Mouse (Mus musculus) CH12.LX (cell line): Measurements from ENCODE around the gene Npas3. TPM values are rescaled to one million over a fixed set of nuclear protein-coding genes. Genes with fewer than 3 reads are reported as not detected.

ENCODE experiments used
- DNase-seq: peaks from one replicate; pipeline ENCODE4 v3.0.0-alpha.2; 2013; ENCODE audit errors: extremely low read depth
- H3K27ac ChIP-seq: 2 replicates; pipeline ENCODE4 v1.5.1; 2012; ENCODE audit warnings: low read depth, mild to moderate bottlenecking, control low read depth, moderate library complexity; ENCODE audit not compliant: insufficient read depth
- H3K27me3 ChIP-seq: replicated peaks from 2 replicates; pipeline ENCODE3; 2012; ENCODE audit warnings: inconsistent platforms
- H3K36me3 ChIP-seq, 2 experiments: replicated peaks in 1 of 2; 2 replicates each; pipeline versions ENCODE3 to v1.6.1; 2012; ENCODE audit warnings: inconsistent platforms in 1 of 2, low read length in 1 of 2, mild to moderate bottlenecking in 1 of 2, mixed read lengths in 1 of 2, moderate library complexity in 1 of 2; ENCODE audit not compliant: control insufficient read depth in 1 of 2, insufficient read depth in 1 of 2
- H3K4me1 ChIP-seq, 2 experiments: 2 replicates each; pipeline ENCODE4 v1.6.1; 2012; ENCODE audit warnings: inconsistent platforms in 1 of 2, moderate library complexity in 1 of 2; ENCODE audit not compliant: insufficient read depth in 2 of 2, control insufficient read depth in 1 of 2
- H3K4me2 ChIP-seq: 2 replicates; pipeline ENCODE4 v1.6.1; 2012; ENCODE audit warnings: low read depth, mild to moderate bottlenecking, control low read depth; ENCODE audit not compliant: poor library complexity, insufficient read depth, severe bottlenecking
- H3K4me3 ChIP-seq, 3 experiments: fragments of 150-350 bp in 1 of 3; sonication (generic) in 1 of 3; replicated peaks in 1 of 3; 2 replicates each; pipeline versions ENCODE3 to v1.5.1; 2011 to 2012; ENCODE audit warnings: low read depth in 2 of 3, low read length in 2 of 3, mild to moderate bottlenecking in 2 of 3, moderate library complexity in 2 of 3, control low read depth in 1 of 3, improper control_type of control experiment in 1 of 3, inconsistent platforms in 1 of 3, mixed read lengths in 1 of 3; ENCODE audit not compliant: poor library complexity in 1 of 3
- H3K79me2 ChIP-seq: replicated peaks from 2 replicates; pipeline ENCODE4 v1.6.1; 2012; ENCODE audit warnings: mild to moderate bottlenecking, moderate library complexity; ENCODE audit not compliant: control insufficient read depth, poor library complexity, insufficient read depth, severe bottlenecking; ENCODE audit errors: extremely low read depth
- H3K9ac ChIP-seq: 2 replicates; pipeline ENCODE4 v1.6.1; 2012; ENCODE audit warnings: low read depth, mild to moderate bottlenecking, control low read depth, moderate library complexity; ENCODE audit not compliant: insufficient read depth
- H3K9me3 ChIP-seq: replicated peaks from 2 replicates; pipeline ENCODE3; 2012; ENCODE audit warnings: low read length, inconsistent platforms, mixed read lengths
- BHLHE40 ChIP-seq: IDR thresholded peaks from 2 replicates; pipeline ENCODE4 v1.6.1; 2011; ENCODE audit warnings: mild to moderate bottlenecking, low read depth, low read length, improper control_type of control experiment
- CHD1 ChIP-seq: IDR thresholded peaks from 2 replicates; pipeline ENCODE4 v1.6.1; 2012; ENCODE audit warnings: low read depth, low read length, improper control_type of control experiment, inconsistent platforms
- CTCF ChIP-seq, 2 experiments: IDR thresholded peaks in 1 of 2; conservative IDR thresholded peaks in 1 of 2; 2 replicates each; pipeline ENCODE4 v1.5.1; 2011 to 2012; ENCODE audit warnings: low read depth in 2 of 2, low read length in 2 of 2, improper control_type of control experiment in 1 of 2, inconsistent platforms in 1 of 2, mild to moderate bottlenecking in 1 of 2, moderate library complexity in 1 of 2
- E2F4 ChIP-seq: IDR thresholded peaks from 2 replicates; pipeline ENCODE4 v1.6.1; 2011; ENCODE audit warnings: low read depth, low read length, improper control_type of control experiment; ENCODE audit not compliant: insufficient replicate concordance
- EP300 ChIP-seq: IDR thresholded peaks from 2 replicates; pipeline ENCODE4 v1.6.1; 2011; ENCODE audit warnings: low read length, improper control_type of control experiment
- ETS1 ChIP-seq: conservative IDR thresholded peaks from 2 replicates; pipeline ENCODE4 v1.6.1; 2012; ENCODE audit warnings: low read depth, mild to moderate bottlenecking, inconsistent platforms, low read length, improper control_type of control experiment, moderate library complexity
- GABPA ChIP-seq: IDR thresholded peaks from 2 replicates; pipeline ENCODE4 v1.6.1; 2012; ENCODE audit warnings: low read depth, low read length, improper control_type of control experiment, inconsistent platforms; ENCODE audit not compliant: insufficient replicate concordance
- HCFC1 ChIP-seq: IDR thresholded peaks from 2 replicates; pipeline ENCODE4 v1.6.1; 2012; ENCODE audit warnings: low read depth, mild to moderate bottlenecking, inconsistent platforms, low read length, improper control_type of control experiment
- JUN ChIP-seq: IDR thresholded peaks from 2 replicates; pipeline ENCODE4 v1.6.1; 2011; ENCODE audit warnings: low read depth, mild to moderate bottlenecking, low read length, improper control_type of control experiment, moderate library complexity; ENCODE audit not compliant: insufficient read depth
- JUND ChIP-seq: conservative IDR thresholded peaks from 2 replicates; pipeline ENCODE4 v1.6.1; 2011; ENCODE audit warnings: low read depth, low read length, improper control_type of control experiment
- MAZ ChIP-seq: IDR thresholded peaks from 2 replicates; pipeline ENCODE4 v1.6.1; 2012; ENCODE audit warnings: low read depth, mild to moderate bottlenecking, inconsistent platforms, low read length, improper control_type of control experiment, moderate library complexity
- MXI1 ChIP-seq: IDR thresholded peaks from 2 replicates; pipeline ENCODE4 v1.6.1; 2011; ENCODE audit warnings: mild to moderate bottlenecking, low read depth, low read length, improper control_type of control experiment
- MYC ChIP-seq: IDR thresholded peaks from 2 replicates; pipeline ENCODE4 v1.6.1; 2011; ENCODE audit warnings: low read depth, mild to moderate bottlenecking, improper control_type of control experiment, low read length
- NRF1 ChIP-seq: IDR thresholded peaks from 2 replicates; pipeline ENCODE4 v1.6.1; 2014; ENCODE audit warnings: low read depth, mild to moderate bottlenecking, inconsistent platforms, low read length, improper control_type of control experiment, moderate library complexity
- POLR2A ChIP-seq: IDR thresholded peaks from 2 replicates; pipeline ENCODE4 v1.6.1; 2011; ENCODE audit warnings: low read depth, mild to moderate bottlenecking, improper control_type of control experiment, low read length
- RAD21 ChIP-seq: IDR thresholded peaks from 2 replicates; pipeline ENCODE4 v1.6.1; 2011; ENCODE audit warnings: low read depth, mild to moderate bottlenecking, low read length, improper control_type of control experiment, moderate library complexity
- TCF12 ChIP-seq: IDR thresholded peaks from 2 replicates; pipeline ENCODE4 v1.6.1; 2014; ENCODE audit warnings: low read depth, mild to moderate bottlenecking, inconsistent platforms, low read length, improper control_type of control experiment
- USF1 ChIP-seq: IDR thresholded peaks from 2 replicates; pipeline ENCODE4 v1.6.1; 2014; ENCODE audit warnings: low read depth, mild to moderate bottlenecking, inconsistent platforms, low read length, improper control_type of control experiment
- ZMIZ1 ChIP-seq: IDR thresholded peaks from 2 replicates; pipeline ENCODE4 v1.6.1; 2012; ENCODE audit warnings: low read depth, mild to moderate bottlenecking, inconsistent platforms, low read length, improper control_type of control experiment
- ZNF384 ChIP-seq: IDR thresholded peaks from 2 replicates; pipeline ENCODE4 v1.6.1; 2012; ENCODE audit warnings: low read depth, low read length, improper control_type of control experiment, inconsistent platforms
- dilution Hi-C: fragments of 300-500 bp; cut with MboI; formaldehyde crosslinking; loops from 2 replicates; pipeline ENCODE4 v1.14.3; 2020; ENCODE audit warnings: low sequenced_read_pairs; ENCODE audit not compliant: extremely low pct_unique_long_range_greater_than_20kb, extremely low pct_ligation_motif_present
- in situ Hi-C: fragments of 300-500 bp; cut with MboI; formaldehyde crosslinking; loops from 3 replicates; pipeline ENCODE4 v1.14.3; 2019; ENCODE audit warnings: low sequenced_read_pairs, low pct_ligation_motif_present, low pct_unique_long_range_greater_than_20kb, mixed read lengths
- polyA plus RNA-seq: library from polyadenylated mRNA; unstranded; fragments of >175 nt; gene quantifications from 2 replicates; pipeline ENCODE4 v1.2.1, GENCODE M21; 2012; ENCODE audit warnings: low read depth; ENCODE audit not compliant: insufficient read length
- total RNA-seq, 2 experiments: library from RNA; depleted of rRNA; stranded (reverse); fragments of 300-350 nt in 1 of 2; fragments of >200 nt in 1 of 2; gene quantifications; 2 replicates each; pipeline ENCODE4 v1.2.3; 2012 to 2014

Npas3 gene
- total and polyA plus RNA-seq, 3 experiments, result 0.13 TPM; not detected in 1

DNA sequence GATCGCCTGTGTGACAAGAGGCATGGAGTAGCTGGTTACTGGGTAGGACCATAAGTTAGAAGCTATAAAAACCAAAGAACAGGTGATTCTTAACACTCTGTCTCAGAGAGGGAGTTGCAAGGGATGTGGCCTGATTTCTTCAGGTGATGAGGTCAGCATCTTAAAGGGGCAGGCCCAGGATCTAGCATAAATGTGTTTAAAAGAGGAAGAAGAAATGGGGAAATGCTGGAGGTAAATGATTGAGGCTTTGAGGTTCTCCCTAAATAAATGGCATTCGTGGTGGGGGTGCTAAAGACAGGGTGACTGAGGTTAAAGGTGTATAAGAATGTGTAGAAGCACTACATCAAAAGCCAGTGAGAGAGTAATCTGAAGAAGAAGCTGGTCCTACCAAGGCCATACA lies 193.6 kb downstream of the Npas3 start:
- TF ChIP-seq MXI1, result no peak
- no peak overlapping the region for H3K4me3 ChIP-seq
- H3K36me3 ChIP-seq, result no peaks in the 10 kb centered on the region
- no peaks in the 10 kb centered on the region for H3K27me3 ChIP-seq
- H3K9me3 ChIP-seq, result no peaks in the 10 kb centered on the region
- peaks cover 0 to 8% of the 10 kb centered on the region in 2 experiments; a peak in 2 of 4 replicates for H3K4me1 ChIP-seq
- no peak overlapping the region for H3K27ac ChIP-seq
- no peak overlapping the region for H3K4me2 ChIP-seq
- H3K9ac ChIP-seq, result no peak overlapping the region
- dilution Hi-C loops (no loop called here), in situ Hi-C loops (no loop called here)
- DNase-seq, result peak; percentile 16
- H3K79me2 ChIP-seq, result no peaks in the 10 kb centered on the region

DNA sequence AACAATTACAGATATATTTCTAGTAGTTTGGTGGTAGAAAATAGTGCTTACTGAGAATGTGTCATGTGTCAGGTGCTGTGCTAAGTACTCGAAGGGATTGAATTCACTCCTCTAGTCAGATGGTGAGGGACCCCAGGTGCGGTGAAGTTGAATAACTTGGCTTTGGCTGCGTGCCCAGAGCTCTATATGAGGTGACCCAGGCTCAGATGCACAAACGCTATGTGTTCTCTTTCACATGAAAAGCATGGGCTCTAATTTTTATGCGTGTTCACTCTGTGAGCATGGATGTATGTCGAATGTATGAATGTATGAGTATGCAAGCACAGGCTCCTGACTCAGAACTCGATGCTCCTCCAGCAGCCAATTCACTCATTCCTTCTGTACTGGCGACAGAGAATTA lies 199.0 kb downstream of the Npas3 start:
- DNase-seq, result no peak
- TF ChIP-seq JUND (no peak), MXI1 (no peak), HCFC1 (no peak), MYC (no peak), ETS1 (no peak), BHLHE40 (no peak), USF1 (no peak), RAD21 (no peak), EP300 (no peak), JUN (no peak), ZNF384 (no peak), MAZ (no peak), GABPA (no peak), CTCF (conservative IDR thresholded peaks at IDR 0.05 in 1 of 2, IDR thresholded peaks at IDR 0.05 in 1 of 2; ENCODE audit: low read depth in 2 of 2, low read length in 2 of 2) (no peak), NRF1 (no peak), CHD1 (no peak), TCF12 (no peak), E2F4 (no peak), ZMIZ1 (no peak), POLR2A (no peak)
- no peaks in the 10 kb centered on the region for H3K27me3 ChIP-seq
- dilution Hi-C loops (no loop called here), in situ Hi-C loops (no loop called here)
- H3K79me2 ChIP-seq, result no peaks in the 10 kb centered on the region
- no peak overlapping the region for H3K9ac ChIP-seq
- no peaks in the 10 kb centered on the region for H3K4me1 ChIP-seq
- H3K27ac ChIP-seq, result no peak overlapping the region
- H3K4me3 ChIP-seq, result no peak overlapping the region
- H3K4me2 ChIP-seq, result no peak overlapping the region
- no peaks in the 10 kb centered on the region for H3K36me3 ChIP-seq
- H3K9me3 ChIP-seq, result no peaks in the 10 kb centered on the region
